Mouse (Mus musculus) gastrocnemius, postnatal 10 days (tissue): Measurements from ENCODE around the gene Prickle3. TPM values are rescaled to one million over a fixed set of nuclear protein-coding genes. Genes with fewer than 3 reads are reported as not detected.
A peak's percentile ranks its signal among the peaks of the same experiment; 100 is the strongest.
"Not testable (repeated sequence)": the region's sequence is repeated elsewhere in the genome, so short reads cannot be mapped to it uniquely, and the experiment has no call there.

Experiments
- DNase-seq: peaks from one replicate; pipeline ENCODE4 v3.0.0; 2021; ENCODE audit warnings: mixed read lengths
- total RNA-seq, 2 experiments: library from RNA; stranded (reverse); gene quantifications; 2 replicates each; pipeline ENCODE4 v1.2.3; 2021

Gene Prickle3
- total RNA-seq, 2 experiments from 2014 or later, result 8.7 to 11.1 TPM

- DNase-seq, result no peak
Measured at GRCm38 (mm10) chrX:7670921-7671623, 14.0 kb downstream of the Prickle3 start, which contains the start of gene Plp2. TSS of gene Plp2 (minus strand) at chrX:7671390.

- DNase-seq, result no peak
Measured at GRCm38 (mm10) chrX:7672739-7673138, 15.7 kb downstream of the Prickle3 start.

- no peak for DNase-seq
Measured at GRCm38 (mm10) chrX:7673578-7674281, 16.7 kb downstream of the Prickle3 start.

GRCm38 (mm10) chrX:7674284-7675000 is 17.4 kb downstream of the Prickle3 start:
- no peak for DNase-seq

- no peak for DNase-seq
Measured at GRCm38 (mm10) chrX:7675001-7675380, 17.9 kb downstream of the Prickle3 start.

- no peak for DNase-seq
Measured at GRCm38 (mm10) chrX:7678986-7679385, 21.9 kb downstream of the Prickle3 start.

GRCm38 (mm10) chrX:7679405-7680056 is 22.5 kb downstream of the Prickle3 start:
- peak; percentile 91 for DNase-seq

- DNase-seq, result no peak
Measured at GRCm38 (mm10) chrX:7680057-7680412, 23.0 kb downstream of the Prickle3 start.

- DNase-seq, result no peak
Measured at GRCm38 (mm10) chrX:7680864-7681263, 23.8 kb downstream of the Prickle3 start, which contains the start of gene Magix. TSS of gene Magix (minus strand) at chrX:7681251.

GRCm38 (mm10) chrX:7688321-7688720 is 31.3 kb downstream of the Prickle3 start:
- DNase-seq, result no peak

- no peak for DNase-seq
Measured at GRCm38 (mm10) chrX:7690486-7690885, 33.4 kb downstream of the Prickle3 start.

GRCm38 (mm10) chrX:7692862-7693261 is 35.8 kb downstream of the Prickle3 start:
- DNase-seq, result no peak

- no peak for DNase-seq
Measured at GRCm38 (mm10) chrX:7696520-7696919, 39.5 kb downstream of the Prickle3 start.

GRCm38 (mm10) chrX:7696954-7697381 is 39.9 kb downstream of the Prickle3 start, which contains the start of gene Gpkow:
TSS of gene Gpkow (plus strand) at chrX:7697131.
- peak; percentile 57 for DNase-seq

GRCm38 (mm10) chrX:7713764-7714134 is 56.7 kb downstream of the Prickle3 start:
- DNase-seq, result not testable (repeated sequence)

GRCm38 (mm10) chrX:7714135-7714899 is 57.3 kb downstream of the Prickle3 start, which contains the start of gene Wdr45:
TSS of gene Wdr45 (plus strand) at chrX:7714333.
- DNase-seq, result peak; percentile 80

GRCm38 (mm10) chrX:7716058-7716457 is 59.0 kb downstream of the Prickle3 start:
- DNase-seq, result not testable (repeated sequence)
